Mouse (Mus musculus): ENCODE results near the gene Anks1. TPM values are rescaled to one million over a fixed set of nuclear protein-coding genes. Genes with fewer than 3 reads are reported as not detected.

Anks1 gene
- polyA plus RNA-seq, 1 experiment from 2014 or later: 13.3 TPM

GRCm38 (mm10) chr17:28021911-28022310, 112.8 kb downstream of the Anks1 start:
- no peaks in the 10 kb centered on the region; the same call in none of the 2 replicates for H3K4me1 ChIP-seq (ENCODE audit: control insufficient read depth, insufficient read depth, low read length)
- no peak overlapping the region for H3K27ac ChIP-seq (replicated peaks; ENCODE audit: low read depth, low read length)
- no peaks in the 10 kb centered on the region for H3K9me3 ChIP-seq (replicated peaks; ENCODE audit: control insufficient read depth, low read length)
- no peak overlapping the region for H3K9ac ChIP-seq (replicated peaks; ENCODE audit: low read length)
- WGBS: 70% methylated on average over 10 of the region's 10 CpGs
- ATAC-seq (replicated peaks; ENCODE audit: insufficient number of reproducible peaks, low FRiP score, low TSS enrichment, low read depth): no peak
- H3K36me3 ChIP-seq (replicated peaks; ENCODE audit: control insufficient read depth, insufficient read depth, low read depth, low read length): no peaks in the 10 kb centered on the region
- no peak overlapping the region for H3K4me3 ChIP-seq (ENCODE audit: low read depth, low read length)
- no peak for DNase-seq (ENCODE audit: low spot score)
- H3K27me3 ChIP-seq (ENCODE audit: control insufficient read depth, insufficient read depth, low read length): no peaks in the 10 kb centered on the region
- no peak overlapping the region for H3K4me2 ChIP-seq (ENCODE audit: low read depth, low read length)

DNA sequence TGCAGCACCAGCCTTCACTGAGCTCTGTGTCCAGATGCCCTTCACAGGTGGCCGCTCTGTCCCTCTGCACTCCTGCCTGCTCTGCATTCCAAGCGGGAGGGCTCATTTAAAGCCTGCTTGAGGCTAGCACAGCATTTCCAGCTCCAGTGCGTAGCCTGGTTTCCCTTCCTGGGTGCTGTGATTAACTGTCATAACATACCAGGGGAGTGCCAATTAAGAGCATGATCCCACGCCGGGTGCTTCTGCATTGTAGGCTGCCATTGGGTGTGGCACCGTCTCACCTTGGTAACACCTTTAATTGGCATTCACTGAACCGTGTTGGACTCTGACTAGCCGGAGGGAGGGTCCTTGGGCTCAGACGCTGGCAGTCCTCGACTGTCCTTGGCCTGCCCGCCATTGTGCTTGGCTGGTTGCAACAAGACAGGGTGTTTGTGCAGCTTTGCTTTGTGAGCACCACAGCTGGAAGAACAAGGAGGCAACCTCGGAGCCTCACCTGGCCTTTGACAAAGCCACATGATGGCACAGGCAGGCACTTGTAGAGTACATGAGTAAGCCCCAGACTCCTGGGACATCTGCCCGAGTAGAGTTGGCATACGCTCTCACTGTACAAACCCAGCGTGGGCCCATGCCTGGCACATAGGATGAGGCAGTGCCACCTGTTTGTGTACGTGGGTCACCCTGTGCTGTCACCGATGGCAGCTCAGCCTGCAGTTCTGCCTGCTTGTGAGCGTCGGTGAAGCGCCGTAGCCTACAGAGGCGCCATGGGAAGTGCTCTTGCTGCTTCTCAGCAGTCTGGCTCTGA, 113.9 kb downstream of the Anks1 start:
- Histone ChIP-seq H3K4me2 (ENCODE audit: low read depth, low read length) (no peak overlapping the region), H3K36me3 (replicated peaks; ENCODE audit: control insufficient read depth, insufficient read depth, low read depth, low read length) (no peaks in the 10 kb centered on the region), H3K4me1 (ENCODE audit: control insufficient read depth, insufficient read depth, low read length) (no peaks in the 10 kb centered on the region; the same call in none of the 2 replicates), H3K9ac (replicated peaks; ENCODE audit: low read length) (no peak overlapping the region), H3K9me3 (replicated peaks; ENCODE audit: control insufficient read depth, low read length) (no peaks in the 10 kb centered on the region), H3K4me3 (ENCODE audit: low read depth, low read length) (no peak overlapping the region), H3K27me3 (ENCODE audit: control insufficient read depth, insufficient read depth, low read length) (no peaks in the 10 kb centered on the region), H3K27ac (replicated peaks; ENCODE audit: low read depth, low read length) (no peak overlapping the region)
- 87% methylated on average over 22 of the region's 22 CpGs for WGBS
- ATAC-seq (replicated peaks; ENCODE audit: insufficient number of reproducible peaks, low FRiP score, low TSS enrichment, low read depth): no peak
- DNase-seq (ENCODE audit: low spot score): no peak

- Histone ChIP-seq H3K4me1 (ENCODE audit: control insufficient read depth, insufficient read depth, low read length) (peaks cover 2% of the 10 kb centered on the region; the same call in 1 of the 2 replicates), H3K4me3 (ENCODE audit: low read depth, low read length) (no peak overlapping the region), H3K9me3 (replicated peaks; ENCODE audit: control insufficient read depth, low read length) (no peaks in the 10 kb centered on the region), H3K36me3 (replicated peaks; ENCODE audit: control insufficient read depth, insufficient read depth, low read depth, low read length) (no peaks in the 10 kb centered on the region), H3K27me3 (ENCODE audit: control insufficient read depth, insufficient read depth, low read length) (no peaks in the 10 kb centered on the region), H3K4me2 (ENCODE audit: low read depth, low read length) (no peak overlapping the region), H3K9ac (replicated peaks; ENCODE audit: low read length) (no peak overlapping the region), H3K27ac (replicated peaks; ENCODE audit: low read depth, low read length) (no peak overlapping the region)
- WGBS: 75% methylated on average over 5 of the region's 5 CpGs
- DNase-seq (ENCODE audit: low spot score) (no peak), ATAC-seq (replicated peaks; ENCODE audit: insufficient number of reproducible peaks, low FRiP score, low TSS enrichment, low read depth) (no peak)
Measured at GRCm38 (mm10) chr17:28025541-28025961, 116.4 kb downstream of the Anks1 start.

- Histone ChIP-seq H3K4me2 (ENCODE audit: low read depth, low read length) (no peak overlapping the region), H3K36me3 (replicated peaks; ENCODE audit: control insufficient read depth, insufficient read depth, low read depth, low read length) (no peaks in the 10 kb centered on the region), H3K9ac (replicated peaks; ENCODE audit: low read length) (no peak overlapping the region), H3K9me3 (replicated peaks; ENCODE audit: control insufficient read depth, low read length) (no peaks in the 10 kb centered on the region), H3K4me1 (ENCODE audit: control insufficient read depth, insufficient read depth, low read length) (peaks cover 2% of the 10 kb centered on the region; the same call in 1 of the 2 replicates), H3K27me3 (ENCODE audit: control insufficient read depth, insufficient read depth, low read length) (no peaks in the 10 kb centered on the region), H3K4me3 (ENCODE audit: low read depth, low read length) (no peak overlapping the region), H3K27ac (replicated peaks; ENCODE audit: low read depth, low read length) (no peak overlapping the region)
- no peak for DNase-seq (ENCODE audit: low spot score)
- no peak for ATAC-seq (replicated peaks; ENCODE audit: insufficient number of reproducible peaks, low FRiP score, low TSS enrichment, low read depth)
- 77% methylated on average over 14 of the region's 14 CpGs for WGBS
Measured at GRCm38 (mm10) chr17:28026111-28026872, 117.2 kb downstream of the Anks1 start.

DNA sequence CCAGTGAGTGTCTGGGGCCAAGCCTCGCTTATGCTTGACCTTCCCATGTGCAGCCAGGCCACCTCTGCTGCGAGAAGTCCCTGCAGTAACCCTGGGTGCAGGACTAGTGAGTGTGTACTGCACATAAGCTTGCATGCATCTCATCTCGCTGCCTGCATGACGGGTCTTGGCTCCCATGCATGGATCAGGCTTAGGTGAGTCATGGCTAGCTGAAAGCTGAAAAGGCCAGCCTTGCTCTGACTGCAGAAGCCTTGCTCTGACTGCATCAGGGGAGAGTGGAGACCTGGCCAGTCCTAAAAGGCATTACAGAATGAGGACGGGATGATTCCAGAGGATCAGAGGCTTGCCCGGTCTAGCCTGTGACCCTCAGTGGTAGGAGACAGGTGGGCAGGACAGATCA, 118.1 kb downstream of the Anks1 start:
- ATAC-seq (replicated peaks; ENCODE audit: insufficient number of reproducible peaks, low FRiP score, low TSS enrichment, low read depth) (no peak), DNase-seq (ENCODE audit: low spot score) (no peak)
- 92% methylated on average over 6 of the region's 6 CpGs for WGBS

DNA sequence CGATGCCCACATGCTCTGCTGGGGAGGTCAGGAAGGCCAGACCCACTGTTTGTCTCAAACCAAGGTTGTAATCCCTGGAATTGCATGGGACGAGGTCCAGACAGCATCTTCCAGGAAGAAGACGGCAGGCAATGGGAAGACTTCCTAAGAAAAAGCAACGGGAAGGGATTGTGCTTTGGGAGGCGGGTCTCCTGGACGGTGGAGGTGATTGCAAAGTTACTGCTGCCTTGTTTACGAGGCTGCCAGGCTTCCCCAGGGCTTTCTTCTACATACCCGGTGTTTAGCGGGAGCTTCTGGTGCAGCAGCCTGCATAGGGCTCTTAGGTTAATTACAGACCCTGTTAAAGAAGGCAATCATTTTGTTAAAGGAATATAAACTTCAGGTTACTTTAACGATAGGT, 119.1 kb downstream of the Anks1 start:
- H3K9ac ChIP-seq (replicated peaks; ENCODE audit: low read length): no peak overlapping the region
- H3K27me3 ChIP-seq (ENCODE audit: control insufficient read depth, insufficient read depth, low read length): no peaks in the 10 kb centered on the region
- H3K36me3 ChIP-seq (replicated peaks; ENCODE audit: control insufficient read depth, insufficient read depth, low read depth, low read length): no peaks in the 10 kb centered on the region
- H3K27ac ChIP-seq (replicated peaks; ENCODE audit: low read depth, low read length): no peak overlapping the region
- DNase-seq (ENCODE audit: low spot score) (no peak), ATAC-seq (replicated peaks; ENCODE audit: insufficient number of reproducible peaks, low FRiP score, low TSS enrichment, low read depth) (no peak)
- peaks cover 2% of the 10 kb centered on the region; the same call in 1 of the 2 replicates for H3K4me1 ChIP-seq (ENCODE audit: control insufficient read depth, insufficient read depth, low read length)
- H3K4me3 ChIP-seq (ENCODE audit: low read depth, low read length): no peak overlapping the region
- 67% methylated on average over 10 of the region's 10 CpGs for WGBS
- no peaks in the 10 kb centered on the region for H3K9me3 ChIP-seq (replicated peaks; ENCODE audit: control insufficient read depth, low read length)
- no peak overlapping the region for H3K4me2 ChIP-seq (ENCODE audit: low read depth, low read length)

More for the DNA sequence above, 118.1 kb downstream of the Anks1 start:
- Histone ChIP-seq H3K36me3 (replicated peaks; ENCODE audit: control insufficient read depth, insufficient read depth, low read depth, low read length) (no peaks in the 10 kb centered on the region), H3K4me1 (ENCODE audit: control insufficient read depth, insufficient read depth, low read length) (peaks cover 2% of the 10 kb centered on the region; the same call in 1 of the 2 replicates), H3K27me3 (ENCODE audit: control insufficient read depth, insufficient read depth, low read length) (no peaks in the 10 kb centered on the region), H3K9ac (replicated peaks; ENCODE audit: low read length) (no peak overlapping the region), H3K27ac (replicated peaks; ENCODE audit: low read depth, low read length) (no peak overlapping the region), H3K4me2 (ENCODE audit: low read depth, low read length) (no peak overlapping the region), H3K9me3 (replicated peaks; ENCODE audit: control insufficient read depth, low read length) (no peaks in the 10 kb centered on the region), H3K4me3 (ENCODE audit: low read depth, low read length) (no peak overlapping the region)

DNA sequence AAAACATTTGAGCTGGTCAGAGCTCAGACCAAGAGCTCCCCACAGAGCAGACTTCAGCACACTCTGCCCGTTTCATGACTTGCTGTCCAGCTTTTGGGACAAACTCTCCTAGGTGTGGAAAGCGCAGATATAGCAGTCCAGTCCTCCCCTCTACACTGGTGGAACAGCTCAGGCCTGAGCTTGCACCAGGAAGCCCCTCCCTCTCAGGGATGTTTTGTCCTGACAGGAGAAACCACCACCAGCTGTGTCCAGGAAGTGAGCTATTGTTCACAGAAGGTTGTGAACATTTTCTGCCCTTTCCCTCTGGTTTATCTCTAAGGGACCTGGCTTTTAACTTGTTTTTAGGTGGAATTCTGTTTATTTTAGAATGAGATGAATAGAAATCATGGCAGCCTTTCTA, 120.2 kb downstream of the Anks1 start:
- Histone ChIP-seq H3K36me3 (replicated peaks; ENCODE audit: control insufficient read depth, insufficient read depth, low read depth, low read length) (no peaks in the 10 kb centered on the region), H3K4me3 (ENCODE audit: low read depth, low read length) (no peak overlapping the region), H3K27me3 (ENCODE audit: control insufficient read depth, insufficient read depth, low read length) (no peaks in the 10 kb centered on the region), H3K27ac (replicated peaks; ENCODE audit: low read depth, low read length) (no peak overlapping the region), H3K4me1 (ENCODE audit: control insufficient read depth, insufficient read depth, low read length) (peaks cover 2% of the 10 kb centered on the region; the same call in 1 of the 2 replicates), H3K9ac (replicated peaks; ENCODE audit: low read length) (no peak overlapping the region), H3K4me2 (ENCODE audit: low read depth, low read length) (no peak overlapping the region), H3K9me3 (replicated peaks; ENCODE audit: control insufficient read depth, low read length) (no peaks in the 10 kb centered on the region)
- no peak for ATAC-seq (replicated peaks; ENCODE audit: insufficient number of reproducible peaks, low FRiP score, low TSS enrichment, low read depth)
- 46% methylated on average over 2 of the region's 2 CpGs for WGBS
- peak; percentile 29 for DNase-seq (ENCODE audit: low spot score)

DNA sequence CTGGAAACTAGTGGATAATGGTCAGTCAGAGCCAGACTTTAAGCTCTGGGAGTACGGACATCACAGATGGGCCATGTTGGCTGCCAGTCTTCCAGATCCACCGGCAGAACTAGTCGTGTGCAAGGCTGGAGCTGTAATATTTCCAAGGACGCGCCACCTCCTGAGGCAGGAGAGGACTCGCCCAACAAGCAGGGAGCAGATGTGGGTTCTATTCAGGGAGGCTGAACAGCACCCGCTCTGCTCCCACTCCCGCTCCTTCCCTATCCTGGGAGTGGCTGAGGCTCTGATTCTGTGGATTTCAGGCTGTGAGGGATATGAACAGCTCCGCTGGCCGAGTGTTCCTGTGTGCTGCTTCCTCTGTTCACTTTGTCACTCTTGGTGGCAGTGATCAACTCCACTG, 121.3 kb downstream of the Anks1 start:
- no peak for ATAC-seq (replicated peaks; ENCODE audit: insufficient number of reproducible peaks, low FRiP score, low TSS enrichment, low read depth)
- peaks cover 2% of the 10 kb centered on the region; the same call in 1 of the 2 replicates for H3K4me1 ChIP-seq (ENCODE audit: control insufficient read depth, insufficient read depth, low read length)
- H3K9me3 ChIP-seq (replicated peaks; ENCODE audit: control insufficient read depth, low read length): no peaks in the 10 kb centered on the region
- no peak overlapping the region for H3K4me3 ChIP-seq (ENCODE audit: low read depth, low read length)
- no peak overlapping the region for H3K4me2 ChIP-seq (ENCODE audit: low read depth, low read length)
- H3K36me3 ChIP-seq (replicated peaks; ENCODE audit: control insufficient read depth, insufficient read depth, low read depth, low read length): no peaks in the 10 kb centered on the region
- DNase-seq (ENCODE audit: low spot score): no peak
- H3K9ac ChIP-seq (replicated peaks; ENCODE audit: low read length): no peak overlapping the region
- 90% methylated on average over 10 of the region's 10 CpGs for WGBS
- no peak overlapping the region for H3K27ac ChIP-seq (replicated peaks; ENCODE audit: low read depth, low read length)
- no peaks in the 10 kb centered on the region for H3K27me3 ChIP-seq (ENCODE audit: control insufficient read depth, insufficient read depth, low read length)
